Mouse (Mus musculus): Measurements from ENCODE around the gene Adgrl4. TPM values are rescaled to one million over a fixed set of nuclear protein-coding genes. Genes with fewer than 3 reads are reported as not detected.
A peak's percentile ranks its signal among the peaks of the same experiment; 100 is the strongest.

Adgrl4 gene
- polyA plus RNA-seq, 1 experiment from 2014 or later: 15.0 TPM

DNA sequence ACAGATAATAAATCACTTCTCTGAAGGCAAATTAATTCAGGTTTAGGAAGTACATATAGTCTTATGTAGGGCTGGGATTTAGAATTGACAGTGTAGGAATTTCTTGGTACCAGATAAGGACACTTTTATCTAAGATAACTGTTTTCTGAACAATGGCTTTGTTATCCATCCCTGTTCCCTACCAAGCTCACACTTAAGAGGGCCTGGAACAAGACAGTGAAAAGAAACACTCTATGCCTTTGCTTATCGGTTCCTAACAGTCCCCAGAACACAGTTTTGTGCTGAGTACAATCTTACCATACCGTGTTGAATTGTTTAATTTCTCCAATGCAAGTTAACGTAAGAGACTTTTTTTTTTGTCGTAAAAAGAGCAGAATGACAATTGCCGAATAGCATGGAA is 677 bp downstream of the Adgrl4 start:
- no peak overlapping the region for H3K27ac ChIP-seq
- no peak overlapping the region for H3K4me2 ChIP-seq
- no peaks in the 10 kb centered on the region for H3K4me1 ChIP-seq
- H3K27me3 ChIP-seq (replicated peaks): no peaks in the 10 kb centered on the region
- no peaks in the 10 kb centered on the region for H3K9me3 ChIP-seq
- H3K4me3 ChIP-seq: peak overlapping the region; percentile 18; the same call in 1 of the 2 replicates
- no peak overlapping the region for H3K9ac ChIP-seq
- H3K36me3 ChIP-seq (replicated peaks): no peaks in the 10 kb centered on the region
- 78% methylated on average over 5 of the region's 5 CpGs for WGBS
- no peak for ATAC-seq (replicated peaks)

GRCm38 (mm10) chr3:151439976-151440375 is 2.3 kb downstream of the Adgrl4 start:
- no peaks in the 10 kb centered on the region for H3K36me3 ChIP-seq (replicated peaks)
- no peak for ATAC-seq (replicated peaks)
- no peaks in the 10 kb centered on the region for H3K9me3 ChIP-seq
- WGBS: 81% methylated on average over 2 of the region's 2 CpGs
- H3K9ac ChIP-seq: no peak overlapping the region
- no peak overlapping the region for H3K4me2 ChIP-seq
- no peaks in the 10 kb centered on the region for H3K4me1 ChIP-seq
- H3K27ac ChIP-seq: no peak overlapping the region
- H3K4me3 ChIP-seq: no peak overlapping the region
- no peaks in the 10 kb centered on the region for H3K27me3 ChIP-seq (replicated peaks)

DNA sequence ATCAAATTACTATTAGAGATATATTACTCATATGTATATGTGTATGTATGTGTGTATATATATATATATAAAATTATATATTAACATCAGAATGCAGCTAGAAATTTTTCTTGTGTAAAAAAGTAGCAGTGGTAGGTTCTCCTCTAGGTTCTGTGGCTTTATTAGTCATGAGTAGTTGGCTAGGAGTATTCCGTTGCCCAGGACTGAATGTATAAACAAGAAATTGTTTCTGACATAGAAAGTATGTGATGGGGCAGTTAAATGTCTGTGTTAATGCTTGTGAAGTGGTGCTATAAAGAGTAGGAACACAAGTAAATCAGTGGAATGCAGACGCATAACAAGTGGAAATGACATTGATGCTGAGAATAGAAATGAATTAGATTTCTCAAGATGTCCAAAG is 4.3 kb downstream of the Adgrl4 start:
- no peaks in the 10 kb centered on the region for H3K36me3 ChIP-seq (replicated peaks)
- no peak overlapping the region for H3K9ac ChIP-seq
- no peaks in the 10 kb centered on the region for H3K4me1 ChIP-seq
- H3K9me3 ChIP-seq: no peaks in the 10 kb centered on the region
- H3K27me3 ChIP-seq (replicated peaks): no peaks in the 10 kb centered on the region
- no peak overlapping the region for H3K4me2 ChIP-seq
- ATAC-seq (replicated peaks): no peak
- no peak overlapping the region for H3K4me3 ChIP-seq
- WGBS: 91% methylated on average over 2 of the region's 2 CpGs
- no peak overlapping the region for H3K27ac ChIP-seq

DNA sequence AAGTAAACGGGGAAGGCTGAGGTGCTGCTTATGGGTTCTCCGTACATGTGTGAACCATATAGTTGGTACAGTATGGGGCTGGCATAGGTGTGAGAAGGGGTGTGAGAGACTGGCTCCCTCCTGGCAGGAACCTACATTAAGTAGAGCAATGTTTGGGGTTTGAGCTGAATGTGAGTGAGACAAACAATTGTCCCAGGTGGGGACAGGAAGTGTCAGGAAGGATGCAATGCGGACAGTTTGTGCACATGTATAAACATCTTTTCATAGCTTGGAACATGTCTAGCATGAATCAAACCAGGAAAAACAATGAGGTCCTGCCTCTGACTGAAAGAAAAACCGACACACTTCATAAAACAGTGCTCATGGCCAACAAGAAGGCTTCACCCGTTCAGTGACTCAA is 5.8 kb downstream of the Adgrl4 start:
- Histone ChIP-seq H3K4me3 (no peak overlapping the region), H3K9ac (no peak overlapping the region), H3K27ac (no peak overlapping the region), H3K4me1 (no peaks in the 10 kb centered on the region), H3K9me3 (no peaks in the 10 kb centered on the region), H3K27me3 (replicated peaks) (no peaks in the 10 kb centered on the region), H3K36me3 (replicated peaks) (no peaks in the 10 kb centered on the region), H3K4me2 (no peak overlapping the region)
- 89% methylated on average over 5 of the region's 5 CpGs for WGBS
- no peak for ATAC-seq (replicated peaks)

GRCm38 (mm10) chr3:151444284-151444683 is 6.6 kb downstream of the Adgrl4 start:
- 94% methylated on average over 4 of the region's 4 CpGs for WGBS
- H3K9me3 ChIP-seq: no peaks in the 10 kb centered on the region
- no peak overlapping the region for H3K4me2 ChIP-seq
- no peaks in the 10 kb centered on the region for H3K36me3 ChIP-seq (replicated peaks)
- no peak overlapping the region for H3K9ac ChIP-seq
- H3K4me1 ChIP-seq: no peaks in the 10 kb centered on the region
- no peak overlapping the region for H3K27ac ChIP-seq
- no peak for ATAC-seq (replicated peaks)
- no peaks in the 10 kb centered on the region for H3K27me3 ChIP-seq (replicated peaks)
- H3K4me3 ChIP-seq: no peak overlapping the region

DNA sequence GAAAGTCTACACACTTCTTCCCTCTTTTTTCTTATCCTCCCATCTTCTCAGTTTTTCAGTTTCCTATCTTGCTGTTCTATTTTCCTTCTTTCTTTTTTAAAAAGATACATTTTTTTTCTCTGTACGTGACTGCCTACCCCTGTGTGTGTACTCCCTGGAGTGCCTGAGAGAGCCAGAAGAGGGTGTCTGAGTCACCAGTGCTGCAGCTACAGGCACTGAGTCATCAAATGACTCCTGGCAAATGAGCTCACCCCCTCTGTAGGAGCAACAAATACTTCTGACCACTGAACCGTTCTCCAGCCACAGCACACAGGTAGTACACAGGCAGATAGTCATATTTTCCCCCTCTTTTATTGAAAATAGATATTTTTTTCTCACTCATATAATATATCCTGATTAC is 8.2 kb downstream of the Adgrl4 start:
- no peak for ATAC-seq (replicated peaks)
- Histone ChIP-seq H3K27me3 (replicated peaks) (no peaks in the 10 kb centered on the region), H3K27ac (no peak overlapping the region), H3K9me3 (no peaks in the 10 kb centered on the region), H3K4me1 (no peaks in the 10 kb centered on the region), H3K9ac (no peak overlapping the region), H3K36me3 (replicated peaks) (no peaks in the 10 kb centered on the region), H3K4me2 (no peak overlapping the region), H3K4me3 (no peak overlapping the region)
- WGBS: 71% methylated on average over 2 of the region's 2 CpGs

GRCm38 (mm10) chr3:151454985-151455701 is 17.5 kb downstream of the Adgrl4 start:
- Histone ChIP-seq H3K4me1 (no peaks in the 10 kb centered on the region), H3K36me3 (replicated peaks) (no peaks in the 10 kb centered on the region), H3K4me2 (no peak overlapping the region), H3K27me3 (replicated peaks) (no peaks in the 10 kb centered on the region), H3K9ac (no peak overlapping the region), H3K4me3 (no peak overlapping the region), H3K9me3 (no peaks in the 10 kb centered on the region), H3K27ac (no peak overlapping the region)
- no peak for ATAC-seq (replicated peaks)
- WGBS: 66% methylated on average over 6 of the region's 6 CpGs

DNA sequence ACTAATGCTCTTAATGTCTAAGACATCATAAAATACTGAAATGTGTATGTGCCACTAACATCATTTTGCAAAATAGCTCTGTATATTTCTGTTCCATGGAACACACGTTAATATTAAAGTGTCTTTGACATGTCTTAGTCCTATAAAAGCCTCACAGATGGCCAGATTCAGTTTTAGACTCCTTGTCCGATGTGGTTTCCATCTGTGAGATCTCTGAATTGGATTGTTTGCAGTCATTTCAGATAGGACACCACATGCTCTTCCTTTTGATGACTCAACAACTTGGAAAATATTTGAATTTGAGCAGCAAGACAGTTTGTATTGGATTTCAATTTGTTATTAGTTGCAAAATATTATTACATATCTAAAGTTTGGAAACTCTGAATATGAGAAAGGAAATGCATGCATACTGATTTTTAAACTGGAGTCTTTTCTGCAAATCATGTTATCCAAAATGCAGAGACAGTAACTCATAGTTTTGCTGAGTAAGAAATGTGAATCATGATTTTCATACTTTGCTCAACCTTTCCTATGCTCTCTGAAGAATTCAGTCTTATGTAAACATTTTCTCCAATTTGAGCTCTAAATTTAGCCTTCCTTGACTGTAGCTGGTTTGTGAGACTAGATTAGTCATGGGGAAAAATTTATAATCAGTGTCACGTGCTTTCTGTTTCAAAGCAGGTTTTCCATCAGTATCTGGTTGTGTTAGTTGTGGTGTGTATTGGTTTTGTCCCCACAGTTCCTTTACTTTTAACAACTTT is 21.9 kb downstream of the Adgrl4 start:
- no peak overlapping the region for H3K27ac ChIP-seq
- 77% methylated on average over 3 of the region's 3 CpGs for WGBS
- no peak overlapping the region for H3K9ac ChIP-seq
- no peaks in the 10 kb centered on the region for H3K4me1 ChIP-seq
- H3K4me2 ChIP-seq: no peak overlapping the region
- no peak overlapping the region for H3K4me3 ChIP-seq
- H3K27me3 ChIP-seq (replicated peaks): no peaks in the 10 kb centered on the region
- ATAC-seq (replicated peaks): no peak
- no peaks in the 10 kb centered on the region for H3K9me3 ChIP-seq
- H3K36me3 ChIP-seq (replicated peaks): no peaks in the 10 kb centered on the region

DNA sequence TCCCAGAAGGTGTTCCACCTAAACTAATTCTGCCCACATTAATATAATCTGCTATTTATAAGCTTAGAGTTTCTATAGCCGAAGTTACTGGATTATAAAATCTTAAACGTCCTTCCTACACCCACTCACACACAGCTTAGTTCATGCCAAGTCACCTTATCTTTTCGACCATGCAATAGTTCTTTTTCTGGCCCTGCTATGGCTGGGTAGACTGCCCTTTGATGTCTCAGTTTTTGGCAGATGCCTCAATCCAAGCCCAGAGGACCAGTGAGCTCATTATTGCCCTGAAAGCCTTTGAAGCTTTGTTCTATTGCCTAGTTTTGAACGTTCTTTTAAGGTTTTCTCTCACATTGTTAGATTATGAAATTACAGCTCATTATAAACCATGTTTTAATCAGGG is 27.5 kb downstream of the Adgrl4 start:
- ATAC-seq (replicated peaks): no peak
- no peaks in the 10 kb centered on the region for H3K36me3 ChIP-seq (replicated peaks)
- H3K9me3 ChIP-seq: no peaks in the 10 kb centered on the region
- no peaks in the 10 kb centered on the region for H3K27me3 ChIP-seq (replicated peaks)
- no peaks in the 10 kb centered on the region for H3K4me1 ChIP-seq
- no peak overlapping the region for H3K4me2 ChIP-seq
- H3K4me3 ChIP-seq: no peak overlapping the region
- H3K27ac ChIP-seq: no peak overlapping the region
- WGBS: 38% methylated on average over 4 of the region's 4 CpGs
- H3K9ac ChIP-seq: no peak overlapping the region

GRCm38 (mm10) chr3:151488853-151489252 is 51.2 kb downstream of the Adgrl4 start:
- H3K27ac ChIP-seq: no peak overlapping the region
- no peak overlapping the region for H3K4me3 ChIP-seq
- H3K9ac ChIP-seq: no peak overlapping the region
- no peak for ATAC-seq (replicated peaks)
- H3K36me3 ChIP-seq (replicated peaks): no peaks in the 10 kb centered on the region
- no peaks in the 10 kb centered on the region for H3K27me3 ChIP-seq (replicated peaks)
- no peaks in the 10 kb centered on the region for H3K4me1 ChIP-seq
- H3K9me3 ChIP-seq: no peaks in the 10 kb centered on the region
- H3K4me2 ChIP-seq: no peak overlapping the region
- WGBS: 95% methylated on average over 4 of the region's 4 CpGs

- Histone ChIP-seq H3K9ac (no peak overlapping the region), H3K27me3 (replicated peaks) (no peaks in the 10 kb centered on the region), H3K27ac (no peak overlapping the region), H3K4me3 (no peak overlapping the region), H3K4me1 (no peaks in the 10 kb centered on the region), H3K4me2 (no peak overlapping the region), H3K9me3 (no peaks in the 10 kb centered on the region), H3K36me3 (replicated peaks) (no peaks in the 10 kb centered on the region)
- no peak for ATAC-seq (replicated peaks)
- WGBS: 89% methylated on average over 3 of the region's 3 CpGs
Observed at GRCm38 (mm10) chr3:151505606-151506005, 67.9 kb downstream of the Adgrl4 start.

DNA sequence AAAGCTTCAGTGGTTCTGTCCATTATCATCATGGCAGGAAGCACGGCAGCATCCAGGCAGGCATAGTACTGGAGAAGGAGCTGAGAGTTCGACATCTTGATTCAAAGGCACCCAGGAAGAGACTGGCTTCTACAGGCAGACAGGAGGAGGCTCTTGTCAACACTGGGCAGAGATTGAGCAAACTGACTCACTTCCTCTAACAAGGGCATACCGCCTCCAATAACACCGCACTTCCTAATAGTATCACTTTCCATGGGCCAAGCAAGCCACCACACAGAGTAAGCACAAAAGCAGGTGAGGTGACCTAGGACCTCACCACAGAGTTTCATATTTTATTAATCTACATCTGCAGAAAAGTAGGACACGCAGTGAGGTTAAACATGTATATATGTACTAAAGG is 73.5 kb downstream of the Adgrl4 start:
- no peaks in the 10 kb centered on the region for H3K36me3 ChIP-seq (replicated peaks)
- no peak overlapping the region for H3K4me2 ChIP-seq
- no peak for ATAC-seq (replicated peaks)
- no peaks in the 10 kb centered on the region for H3K4me1 ChIP-seq
- H3K27me3 ChIP-seq (replicated peaks): no peaks in the 10 kb centered on the region
- no peak overlapping the region for H3K9ac ChIP-seq
- H3K4me3 ChIP-seq: no peak overlapping the region
- H3K27ac ChIP-seq: no peak overlapping the region
- WGBS: 87% methylated on average over 5 of the region's 5 CpGs
- no peaks in the 10 kb centered on the region for H3K9me3 ChIP-seq

GRCm38 (mm10) chr3:151547182-151547581 is 109.5 kb downstream of the Adgrl4 start:
- 92% methylated on average over 3 of the region's 3 CpGs for WGBS
- ATAC-seq (replicated peaks): no peak
- no peak overlapping the region for H3K4me2 ChIP-seq
- H3K27me3 ChIP-seq (replicated peaks): no peaks in the 10 kb centered on the region
- H3K4me1 ChIP-seq: no peaks in the 10 kb centered on the region
- H3K9ac ChIP-seq: no peak overlapping the region
- H3K4me3 ChIP-seq: no peak overlapping the region
- no peaks in the 10 kb centered on the region for H3K9me3 ChIP-seq
- H3K36me3 ChIP-seq (replicated peaks): no peaks in the 10 kb centered on the region
- H3K27ac ChIP-seq: no peak overlapping the region

Data from midbrain, embryonic 15.5 days (tissue).